Mouse (Mus musculus) stomach, embryonic 16.5 days (tissue): Measurements from ENCODE around the gene Cavin1. TPM values are rescaled to one million over a fixed set of nuclear protein-coding genes. Genes with fewer than 3 reads are reported as not detected.

Experiments used
- ATAC-seq: fragments of 200-750 bp; cut with Nextera tagmentation; 2 replicates; pipeline ENCODE4 v1.8.0; 2017; ENCODE audit warnings: moderate number of reproducible peaks, moderate TSS enrichment; ENCODE audit not compliant: insufficient read depth, low FRiP score
- H3K27ac ChIP-seq: fragments of 300-500 bp; sonication (generic); 2 replicates; pipeline ENCODE4 v1.5.1; 2014; ENCODE audit warnings: low read length
- H3K27me3 ChIP-seq: fragments of 300-500 bp; sonication (generic); 2 replicates; pipeline ENCODE4 v1.6.1; 2014; ENCODE audit warnings: low read length, control low read depth, mixed read lengths; ENCODE audit not compliant: control insufficient read depth, insufficient read depth
- H3K36me3 ChIP-seq: fragments of 300-500 bp; sonication (generic); 2 replicates; pipeline ENCODE4 v1.6.1; 2014; ENCODE audit warnings: low read length; ENCODE audit not compliant: control insufficient read depth, insufficient read depth
- H3K4me1 ChIP-seq: fragments of 300-500 bp; sonication (generic); 2 replicates; pipeline ENCODE4 v1.6.1; 2014; ENCODE audit warnings: low read length, control low read depth, mixed read lengths; ENCODE audit not compliant: control insufficient read depth, insufficient read depth
- H3K4me2 ChIP-seq: fragments of 300-500 bp; sonication (generic); 2 replicates; pipeline ENCODE4 v1.6.1; 2014; ENCODE audit warnings: low read depth, low read length, mixed read lengths
- H3K4me3 ChIP-seq: fragments of 300-500 bp; sonication (generic); replicated peaks from 2 replicates; pipeline ENCODE4 v1.5.1; 2014; ENCODE audit warnings: mild to moderate bottlenecking, low read length
- H3K9ac ChIP-seq: fragments of 300-500 bp; sonication (generic); 2 replicates; pipeline ENCODE4 v1.6.1; 2014; ENCODE audit warnings: low read length
- H3K9me3 ChIP-seq: fragments of 300-500 bp; sonication (generic); replicated peaks from 2 replicates; pipeline ENCODE4 v1.6.1; 2016; ENCODE audit warnings: low read length, control low read depth; ENCODE audit not compliant: control insufficient read depth
- whole genome bisulfite sequencing: fragments of 180-500 bp; shearing (Covaris S2); extraction: QIAGEN DNeasy Blood & Tissue Kit; methylation state at CpG from one replicate; pipeline ENCODE4 v1.1.7; 2014; 5-methylcytosine and 5-hydroxymethylcytosine counted together
- polyA plus RNA-seq: library from polyadenylated mRNA; unstranded; fragments of >200 nt; fragmentation: Nextera tagmentation; extraction: Ambion mirVana; gene quantifications from 2 replicates; pipeline ENCODE4 v1.2.1, GENCODE M21; 2015

Cavin1 gene
- polyA plus RNA-seq, 1 experiment from 2014 or later = 381 TPM

- Histone ChIP-seq H3K9ac (no peak overlapping the region), H3K27ac (no peak overlapping the region), H3K4me1 (peaks cover 13% of the 10 kb centered on the region), H3K4me2 (no peak overlapping the region), H3K36me3 (no peaks in the 10 kb centered on the region), H3K4me3 (no peak overlapping the region), H3K9me3 (no peaks in the 10 kb centered on the region), H3K27me3 (no peaks in the 10 kb centered on the region)
- WGBS = 79% methylated on average over 4 of the region's 4 CpGs
- ATAC-seq = no peak
These were observed 54.2 kb downstream of the Cavin1 start for GRCm38 (mm10) chr11:100916432-100916971.

- Histone ChIP-seq H3K4me2 (no peak overlapping the region), H3K4me3 (no peak overlapping the region), H3K9ac (no peak overlapping the region), H3K36me3 (0 out of 2 replicates have a peak, but pooled peaks cover 3% of the 10 kb centered on the region), H3K4me1 (peaks cover 13% of the 10 kb centered on the region), H3K9me3 (no peaks in the 10 kb centered on the region), H3K27ac (no peak overlapping the region), H3K27me3 (no peaks in the 10 kb centered on the region)
- no peak for ATAC-seq
- 86% methylated on average over 3 of the region's 3 CpGs for WGBS
These were observed 55.6 kb downstream of the Cavin1 start for GRCm38 (mm10) chr11:100915063-100915462.

- no peak for ATAC-seq
- Histone ChIP-seq H3K27ac (no peak overlapping the region), H3K4me1 (peaks cover 13% of the 10 kb centered on the region), H3K9me3 (no peaks in the 10 kb centered on the region), H3K27me3 (no peaks in the 10 kb centered on the region), H3K4me2 (no peak overlapping the region), H3K36me3 (0 out of 2 replicates have a peak, but pooled peaks cover 3% of the 10 kb centered on the region), H3K9ac (no peak overlapping the region), H3K4me3 (no peak overlapping the region)
- 77% methylated on average over 5 of the region's 5 CpGs for WGBS
These were observed 56.3 kb downstream of the Cavin1 start for GRCm38 (mm10) chr11:100914415-100914814.

- H3K27ac ChIP-seq = peak overlapping the region; percentile 61
These were observed 58.1 kb downstream of the Cavin1 start for GRCm38 (mm10) chr11:100912401-100913155.

GRCm38 (mm10) chr11:100908567-100908966 lies 62.1 kb downstream of the Cavin1 start:
- no peak overlapping the region for H3K9ac ChIP-seq
- no peak for ATAC-seq
- no peaks in the 10 kb centered on the region for H3K27me3 ChIP-seq
- H3K4me1 ChIP-seq = peaks cover 13% of the 10 kb centered on the region
- no peak overlapping the region for H3K4me2 ChIP-seq
- WGBS = 90% methylated on average over 9 of the region's 9 CpGs
- no peak overlapping the region for H3K4me3 ChIP-seq
- H3K36me3 ChIP-seq = peaks cover 14% of the 10 kb centered on the region
- H3K27ac ChIP-seq = no peak overlapping the region
- H3K9me3 ChIP-seq = no peaks in the 10 kb centered on the region

More at GRCm38 (mm10) chr11:100912401-100913155, 58.1 kb downstream of the Cavin1 start:
- ATAC-seq = peak; percentile 85; the same call in 1 of the 2 replicates
- Histone ChIP-seq H3K4me2 (no peak overlapping the region), H3K4me3 (no peak overlapping the region), H3K4me1 (peaks cover 13% of the 10 kb centered on the region), H3K27me3 (no peaks in the 10 kb centered on the region), H3K36me3 (peaks cover 10% of the 10 kb centered on the region; the same call in 1 of the 2 replicates), H3K9me3 (no peaks in the 10 kb centered on the region), H3K9ac (no peak overlapping the region)
- 55% methylated on average over 17 of the region's 17 CpGs for WGBS

DNA sequence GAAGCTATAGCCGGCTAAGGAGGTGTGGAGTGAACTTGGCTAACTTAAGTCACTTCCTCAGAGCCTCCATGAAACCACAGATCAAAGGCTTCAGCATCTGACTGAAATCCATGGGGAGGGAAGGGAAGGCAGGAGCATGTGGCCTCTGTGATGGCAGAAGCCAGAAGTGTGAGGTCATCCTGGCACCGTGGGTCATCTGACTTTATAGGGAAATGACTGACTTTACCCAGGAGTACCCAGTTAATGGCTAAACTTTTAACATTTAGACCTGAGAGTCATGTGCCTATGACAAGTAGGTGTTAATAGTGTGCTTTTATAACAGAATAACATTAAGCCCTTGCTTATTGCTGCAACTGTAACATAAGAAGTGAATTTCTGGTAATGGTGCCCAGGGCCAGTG lies 62.6 kb downstream of the Cavin1 start:
- Histone ChIP-seq H3K9ac (no peak overlapping the region), H3K36me3 (peaks cover 17% of the 10 kb centered on the region), H3K4me2 (no peak overlapping the region), H3K9me3 (no peaks in the 10 kb centered on the region), H3K27me3 (no peaks in the 10 kb centered on the region), H3K27ac (no peak overlapping the region), H3K4me1 (peaks cover 9% of the 10 kb centered on the region), H3K4me3 (no peak overlapping the region)
- 71% methylated on average over 2 of the region's 2 CpGs for WGBS
- ATAC-seq = no peak

DNA sequence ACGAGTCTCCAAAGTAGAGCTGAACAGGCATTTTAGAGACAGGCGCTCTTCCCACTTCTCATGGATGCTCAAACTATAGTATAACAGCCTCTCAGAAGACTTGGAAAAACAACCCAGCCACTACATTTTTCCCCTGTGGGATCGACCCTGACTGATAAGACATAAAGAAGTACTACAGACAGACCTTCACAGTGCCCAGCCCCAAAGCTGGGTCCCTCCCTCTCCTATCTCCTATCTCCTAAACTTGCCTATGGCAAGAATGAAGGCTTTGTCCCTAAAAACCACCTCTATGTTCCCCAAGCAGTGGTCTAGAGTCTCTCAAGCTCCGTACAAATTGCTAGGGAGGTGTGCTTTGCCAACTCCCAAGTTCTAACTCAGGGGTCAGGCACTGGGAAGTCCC lies 63.8 kb downstream of the Cavin1 start:
- peaks cover 20% of the 10 kb centered on the region for H3K36me3 ChIP-seq
- WGBS = 85% methylated on average over 4 of the region's 4 CpGs
- no peak overlapping the region for H3K27ac ChIP-seq
- H3K4me3 ChIP-seq = no peak overlapping the region
- no peak overlapping the region for H3K9ac ChIP-seq
- no peaks in the 10 kb centered on the region for H3K9me3 ChIP-seq
- H3K27me3 ChIP-seq = no peaks in the 10 kb centered on the region
- no peak for ATAC-seq
- H3K4me2 ChIP-seq = no peak overlapping the region
- H3K4me1 ChIP-seq = no peaks in the 10 kb centered on the region

Other genes starting within 250 kb of the Cavin1 start
- 33.2 and 33.9 TPM in 2 replicates for gene Rab5c, start 232.7 kb downstream of the Cavin1 start, polyA plus RNA-seq
- gene Kcnh4, start 210.9 kb downstream of the Cavin1 start, polyA plus RNA-seq = 0.14 and 0.22 TPM in 2 replicates
- gene Hcrt, start 208.0 kb downstream of the Cavin1 start, polyA plus RNA-seq = not detected in 2 replicates
- gene Ghdc, start 199.9 kb downstream of the Cavin1 start, polyA plus RNA-seq = 6.5 and 7.2 TPM in 2 replicates
- gene Stat5b, start 120.2 kb downstream of the Cavin1 start, polyA plus RNA-seq = 26.2 and 27.4 TPM in 2 replicates
- 12.0 and 14.0 TPM in 2 replicates for gene Stat5a, start 111.5 kb downstream of the Cavin1 start, polyA plus RNA-seq
- 47.2 and 56.1 TPM in 2 replicates for gene Stat3, start 31.3 kb downstream of the Cavin1 start, polyA plus RNA-seq
- 47.8 and 50.5 TPM in 2 replicates for gene Atp6v0a1, start 38.6 kb upstream of the Cavin1 start, polyA plus RNA-seq
- 17.0 and 17.2 TPM in 2 replicates for gene Naglu, start 99.1 kb upstream of the Cavin1 start, polyA plus RNA-seq
- 0.30 TPM in 1 of 2 replicates, not detected in the other for gene Hsd17b1, start 107.5 kb upstream of the Cavin1 start, polyA plus RNA-seq
- gene Coasy, start 111.7 kb upstream of the Cavin1 start, polyA plus RNA-seq = 38.9 and 41.8 TPM in 2 replicates
- 57.4 and 60.5 TPM in 2 replicates for gene Mlx, start 116.4 kb upstream of the Cavin1 start, polyA plus RNA-seq
- gene Psmc3ip, start 124.5 kb upstream of the Cavin1 start, polyA plus RNA-seq = 21.4 and 23.4 TPM in 2 replicates
- gene Retreg3, start 149.0 kb upstream of the Cavin1 start, polyA plus RNA-seq = 18.7 and 20.1 TPM in 2 replicates
- 63.0 and 63.5 TPM in 2 replicates for gene Tubg1, start 149.1 kb upstream of the Cavin1 start, polyA plus RNA-seq
- 3.9 and 4.6 TPM in 2 replicates for gene Tubg2, start 185.0 kb upstream of the Cavin1 start, polyA plus RNA-seq
- gene Cntnap1, start 199.6 kb upstream of the Cavin1 start, polyA plus RNA-seq = 2.3 and 2.6 TPM in 2 replicates
- 17.6 and 18.7 TPM in 2 replicates for gene Plekhh3, start 200.5 kb upstream of the Cavin1 start, polyA plus RNA-seq
- gene Ccr10, start 204.6 kb upstream of the Cavin1 start, polyA plus RNA-seq = 0.26 and 0.43 TPM in 2 replicates